Mouse (Mus musculus) telencephalon, adult 2 months (tissue): Measurements from ENCODE around the gene Ing5.
"Not testable (repeated sequence)": the region's sequence is repeated elsewhere in the genome, so short reads cannot be mapped to it uniquely, and the experiment has no call there.

Experiments used
- DNase-seq: peaks from one replicate; pipeline ENCODE4 v3.0.0-alpha.2; 2011; ENCODE audit warnings: low read depth, low spot score

Ing5 gene

DNA sequence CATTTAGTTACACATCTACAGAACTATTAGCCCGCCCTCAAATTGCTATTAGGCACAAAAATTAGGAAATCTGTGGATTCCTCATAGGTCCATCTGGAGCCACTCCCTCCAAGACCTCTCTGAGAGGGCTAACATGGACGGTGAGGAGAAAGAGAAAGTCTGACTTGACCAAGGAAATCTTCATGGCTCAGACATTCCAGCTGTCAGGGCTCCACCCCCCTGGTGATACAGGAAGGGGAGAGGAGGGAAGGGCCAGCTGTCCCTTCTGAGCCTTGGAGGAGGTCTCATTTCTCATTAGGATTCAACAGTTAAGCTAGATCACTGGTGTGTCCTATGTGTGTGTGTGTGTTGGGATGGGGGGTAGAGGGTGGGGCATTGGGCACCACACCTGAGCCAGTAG lies 57.3 kb downstream of the Ing5 start, which contains the start of gene Gal3st2:
Gene Gal3st2 (plus strand): TSS at position 259 of the 400 bp plus-strand sequence.
- DNase-seq, result not testable (repeated sequence)
